Comparison of ENCODE assay signal across 17 mouse cellular contexts in the genomic region with DNA sequence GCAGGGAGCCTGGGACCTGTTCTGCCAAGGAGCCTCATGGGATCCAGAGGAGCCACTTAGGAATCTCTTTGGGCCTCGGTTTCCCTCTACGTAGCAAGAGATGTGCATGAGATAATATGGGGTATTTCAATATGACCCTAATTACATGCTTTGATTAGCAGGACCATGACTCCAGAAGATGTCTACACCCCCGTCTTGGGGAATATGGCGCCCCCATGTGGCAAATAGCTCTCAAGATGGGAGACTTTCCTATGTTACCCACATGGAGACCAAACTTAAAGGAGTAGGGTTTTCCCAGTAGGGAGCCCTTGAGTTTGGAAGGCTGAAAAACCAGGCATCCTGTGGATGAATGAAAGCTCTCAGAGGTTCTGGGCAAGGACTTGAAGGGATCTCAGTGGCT.
A peak's percentile ranks its signal among the peaks of the same experiment; 100 is the strongest.
DNase-seq lines count a peak whose midpoint lies in the region; ATAC-seq and TF ChIP-seq lines count a peak whose summit lies in the region.
"Had no signal": no experiment of that assay in that cellular context is flagged by ENCODE, and none has a peak within 500 bp of the region (broad histone marks: within the 10 kb centered on the region; RNA-seq: fewer than 3 reads in every experiment).

No protein-coding gene starts in this region.

- H3K4me1 ChIP-seq in G1E (ENCODE audit: insufficient read depth, low read depth, low read length) = peaks cover 5% of the 10 kb centered on the region; the same call in 1 of the 2 replicates
- H3K4me1 ChIP-seq: hindbrain, embryonic 15.5 days had no signal

- ATAC-seq in G1E (ENCODE audit: extremely low read depth, insufficient number of reproducible peaks, low FRiP score, poor library complexity, severe bottlenecking) = no peak
- ATAC-seq: forebrain, embryonic 13.5 days had no signal

- H3K36me3 ChIP-seq in G1E (replicated peaks) = no peaks in the 10 kb centered on the region

- H3K9me3 ChIP-seq in G1E (replicated peaks) = no peaks in the 10 kb centered on the region
- H3K9me3 ChIP-seq: forebrain, embryonic 13.5 days; hindbrain, embryonic 15.5 days; midbrain, embryonic 12.5 days had no signal

- H3K27ac ChIP-seq in layer of hippocampus, adult 2 months = no peak overlapping the region
- H3K27ac ChIP-seq: embryonic facial prominence, embryonic 10.5 days; forebrain, embryonic 13.5 days; hindbrain, embryonic 15.5 days; midbrain, embryonic 12.5 days had no signal

- H3K27me3 ChIP-seq in G1E (ENCODE audit: insufficient read depth, low read length) = peaks cover 18% of the 10 kb centered on the region; the same call in 1 of the 2 replicates
- H3K27me3 ChIP-seq: forebrain, embryonic 13.5 days; hindbrain, embryonic 15.5 days; midbrain, embryonic 12.5 days had no signal

- H3K4me3 ChIP-seq in layer of hippocampus, adult 2 months = no peak overlapping the region
- H3K4me3 ChIP-seq in G1E (ENCODE audit: low read depth, low read length) = no peak overlapping the region
- H3K4me3 ChIP-seq: embryonic facial prominence, embryonic 10.5 days; forebrain, embryonic 13.5 days; hindbrain, embryonic 15.5 days; midbrain, embryonic 12.5 days had no signal

- peak; percentile 50 for TF ChIP-seq CTCF in layer of hippocampus, adult 2 months (conservative IDR thresholded peaks at IDR 0.05)
- 0 out of 2 replicates have a peak, but pooled peaks have one; percentile 3 for TF ChIP-seq CTCF in G1E (IDR thresholded peaks at IDR 0.05; ENCODE audit: low read depth, low read length)

- no peak for DNase-seq in layer of hippocampus, adult 2 months (ENCODE audit: low spot score in 2 of 2)
- no peak for DNase-seq in layer of hippocampus, adult 11-12 months (ENCODE audit: low spot score)
- DNase-seq in thymus, postnatal 4 days = peak; percentile 60
- no peak for DNase-seq in thymus, adult 18-20 months
- no peak for DNase-seq in G1E (ENCODE audit: low spot score)
- no peak for DNase-seq in urinary bladder, postnatal 4 days (ENCODE audit: low spot score in 2 of 2)
- DNase-seq in frontal cortex, postnatal 36 days (ENCODE audit: low spot score in 2 of 2) = no peak
- DNase-seq: adrenal gland, adult 2 months; cerebellum, adult 11 months; cerebellum, adult 9-11 months; kidney, adult 11 months; lung, adult 2 months; right cerebral cortex, postnatal 14 days had no signal
